Mouse (Mus musculus) liver, postnatal 0 days (tissue): ENCODE measurements around the gene Pepd. TPM values are rescaled to one million over a fixed set of nuclear protein-coding genes. Genes with fewer than 3 reads are reported as not detected.

Source experiments
- ATAC-seq: fragments of 200-750 bp; cut with Nextera tagmentation; 2 replicates; pipeline ENCODE4 v1.8.0; 2017; ENCODE audit warnings: mild to moderate bottlenecking, moderate library complexity
- DNase-seq: peaks from one replicate; pipeline ENCODE4 v3.0.0-alpha.2; 2016
- H3K27ac ChIP-seq: fragments of 300-500 bp; sonication (generic); 2 replicates; pipeline ENCODE4 v1.5.1; 2014; ENCODE audit warnings: antibody characterized with exemption, moderate library complexity, mild to moderate bottlenecking, low read depth
- H3K27me3 ChIP-seq: fragments of 300-500 bp; sonication (generic); 2 replicates; pipeline ENCODE4 v1.6.1; 2014; ENCODE audit warnings: low read length, control low read depth, mixed read lengths; ENCODE audit not compliant: insufficient read depth
- H3K36me3 ChIP-seq: fragments of 300-500 bp; sonication (generic); replicated peaks from 2 replicates; pipeline ENCODE4 v1.6.1; 2014; ENCODE audit warnings: mild to moderate bottlenecking, control low read depth, low read length, moderate library complexity, mixed read lengths; ENCODE audit not compliant: insufficient read depth
- H3K4me1 ChIP-seq: fragments of 300-500 bp; sonication (generic); 2 replicates; pipeline ENCODE4 v1.6.1; 2014; ENCODE audit warnings: antibody characterized with exemption, mild to moderate bottlenecking, control low read depth; ENCODE audit not compliant: insufficient read depth
- H3K4me2 ChIP-seq: fragments of 300-500 bp; sonication (generic); 2 replicates; pipeline ENCODE4 v1.6.1; 2014; ENCODE audit warnings: low read depth, mild to moderate bottlenecking, low read length, moderate library complexity, mixed read lengths
- H3K4me3 ChIP-seq: fragments of 300-500 bp; sonication (generic); 2 replicates; pipeline ENCODE4 v1.5.1; 2014; ENCODE audit warnings: low read depth, low read length
- H3K9ac ChIP-seq: fragments of 300-500 bp; sonication (generic); replicated peaks from 2 replicates; pipeline ENCODE4 v1.6.1; 2014; ENCODE audit warnings: mild to moderate bottlenecking, moderate library complexity
- H3K9me3 ChIP-seq: fragments of 300-500 bp; sonication (generic); 2 replicates; pipeline ENCODE4 v1.6.1; 2016; ENCODE audit warnings: mild to moderate bottlenecking, control low read depth, low read length, mixed read lengths
- CTCF ChIP-seq: sonication (generic); IDR thresholded peaks from 2 replicates; pipeline ENCODE4 v1.5.1; 2016; ENCODE audit warnings: antibody characterized with exemption, low read depth
- EP300 ChIP-seq: IDR thresholded peaks from 2 replicates; pipeline ENCODE4 v1.6.1; 2016; ENCODE audit warnings: antibody characterized with exemption, low read depth, mild to moderate bottlenecking
- WGBS: fragments of 180-500 bp; shearing (Covaris S2); extraction: QIAGEN DNeasy Blood & Tissue Kit; methylation state at CpG from one replicate; pipeline ENCODE4 v1.1.7; 2014; ENCODE audit not compliant: insufficient replicate concordance; 5-methylcytosine and 5-hydroxymethylcytosine counted together
- polyA plus RNA-seq: library from polyadenylated mRNA; unstranded; fragments of >200 nt; fragmentation: Nextera tagmentation; extraction: Ambion mirVana; gene quantifications from 2 replicates; pipeline ENCODE4 v1.2.1, GENCODE M21; 2015

The Pepd gene
- polyA plus RNA-seq, 1 experiment from 2014 or later = 30.2 TPM

DNA sequence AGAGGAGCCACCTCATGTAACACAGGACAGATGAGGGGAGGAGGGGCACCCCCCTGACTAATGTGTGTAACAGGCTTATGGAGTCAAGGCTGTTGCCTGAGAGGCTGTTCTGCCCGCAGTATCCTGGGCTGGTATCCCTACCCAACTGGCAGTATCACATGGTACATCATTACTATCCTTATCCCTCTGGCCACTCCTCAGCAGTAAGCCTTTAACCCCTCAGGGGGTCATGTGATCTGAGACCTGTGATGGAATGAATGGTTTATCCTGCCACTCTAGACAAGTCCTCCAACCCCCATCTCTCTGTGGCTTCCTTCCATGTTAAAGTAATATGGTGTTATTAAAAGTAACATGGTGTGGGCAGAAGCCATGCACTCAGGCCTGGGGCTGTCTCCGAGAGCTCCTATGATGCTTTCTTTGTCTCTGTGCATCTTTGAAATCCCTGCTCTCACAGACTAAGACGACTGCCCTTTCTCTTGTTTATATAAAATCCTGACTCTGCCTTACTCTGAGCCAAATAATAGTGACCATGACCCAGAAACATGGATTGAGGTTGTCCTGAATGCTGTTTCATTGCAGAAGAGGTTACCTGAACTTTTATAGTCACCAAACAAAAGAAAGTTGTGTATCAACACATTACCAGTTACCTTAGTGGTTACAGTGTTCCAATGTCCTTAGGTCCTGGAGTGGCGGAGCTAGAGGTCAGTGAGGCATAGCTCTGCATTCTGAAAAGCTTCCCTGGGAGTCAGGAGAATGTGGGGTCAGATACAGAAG is 71.7 kb downstream of the Pepd start:
- H3K36me3 ChIP-seq = no peaks in the 10 kb centered on the region
- no peak for DNase-seq
- no peak overlapping the region for H3K4me2 ChIP-seq
- H3K9ac ChIP-seq = no peak overlapping the region
- 75% methylated on average over 4 of the region's 4 CpGs for WGBS
- H3K9me3 ChIP-seq = no peaks in the 10 kb centered on the region
- H3K27me3 ChIP-seq = no peaks in the 10 kb centered on the region
- H3K27ac ChIP-seq = no peak overlapping the region
- peaks cover 12% of the 10 kb centered on the region for H3K4me1 ChIP-seq
- no peak overlapping the region for H3K4me3 ChIP-seq
- TF ChIP-seq EP300 = no peak
- TF ChIP-seq CTCF = no peak
- ATAC-seq = no peak

GRCm38 (mm10) chr7:34984526-34985133 is 72.5 kb downstream of the Pepd start:
- no peaks in the 10 kb centered on the region for H3K36me3 ChIP-seq
- H3K27me3 ChIP-seq = no peaks in the 10 kb centered on the region
- ATAC-seq (peak; percentile 23; the same call in 1 of the 2 replicates), DNase-seq (peak; percentile 23)
- no peak for TF ChIP-seq EP300
- no peak for TF ChIP-seq CTCF
- H3K4me3 ChIP-seq = no peak overlapping the region
- 0 out of 2 replicates have a peak overlapping the region, but pooled peaks have one; percentile 4 for H3K4me2 ChIP-seq
- peaks cover 12% of the 10 kb centered on the region for H3K4me1 ChIP-seq
- no peaks in the 10 kb centered on the region for H3K9me3 ChIP-seq
- peak overlapping the region; percentile 81; the same call in 1 of the 2 replicates for H3K27ac ChIP-seq
- no peak overlapping the region for H3K9ac ChIP-seq
- WGBS = 28% methylated on average over 11 of the region's 11 CpGs

DNA sequence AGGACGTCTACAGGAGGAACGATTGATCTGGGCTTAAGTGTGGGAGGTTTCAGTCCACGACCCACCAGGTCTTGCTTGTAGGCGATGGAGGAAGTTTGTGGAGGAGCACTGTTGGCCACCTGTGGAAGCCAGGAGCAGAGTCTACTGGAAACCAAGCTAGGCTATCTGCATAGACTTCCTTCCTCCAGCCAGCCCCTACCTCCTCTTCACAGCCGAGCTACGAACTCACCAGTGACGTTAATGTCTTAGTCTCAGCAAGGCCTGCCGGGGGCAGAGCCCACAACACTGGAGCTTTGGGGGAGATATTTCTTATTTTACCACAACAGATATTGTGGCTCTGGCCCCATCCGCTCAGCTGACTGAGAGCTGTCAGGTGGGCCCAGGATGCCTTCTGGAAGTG is 73.0 kb downstream of the Pepd start:
- no peaks in the 10 kb centered on the region for H3K27me3 ChIP-seq
- TF ChIP-seq EP300 = no peak
- no peak for TF ChIP-seq CTCF
- H3K4me3 ChIP-seq = no peak overlapping the region
- H3K4me2 ChIP-seq = peak overlapping the region; percentile 29; the same call in 1 of the 2 replicates
- DNase-seq = no peak
- ATAC-seq = peak; percentile 25
- peaks cover 12% of the 10 kb centered on the region for H3K4me1 ChIP-seq
- no peak overlapping the region for H3K9ac ChIP-seq
- H3K36me3 ChIP-seq = no peaks in the 10 kb centered on the region
- 35% methylated on average over 9 of the region's 9 CpGs for WGBS
- H3K9me3 ChIP-seq = no peaks in the 10 kb centered on the region
- peak overlapping the region; percentile 81 for H3K27ac ChIP-seq

DNA sequence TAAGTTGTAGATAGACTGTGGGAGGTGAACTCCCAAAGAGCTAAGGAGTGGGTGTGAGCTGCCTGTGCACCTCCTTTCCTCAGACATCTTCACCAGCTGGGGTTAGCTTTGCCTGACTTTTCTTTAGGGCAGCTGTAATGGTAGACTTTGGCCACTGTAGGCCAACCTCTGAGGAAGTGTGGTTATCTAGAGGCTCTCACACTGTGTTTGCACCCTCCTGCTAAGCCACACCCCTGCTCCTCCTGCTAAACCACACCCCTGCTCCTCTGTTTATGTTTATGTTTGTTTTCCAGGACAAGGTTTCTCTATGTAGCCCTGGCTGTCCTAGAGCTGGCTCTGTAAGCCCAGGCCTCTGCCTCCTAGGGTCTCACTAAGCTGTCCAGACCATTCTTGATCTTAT is 73.5 kb downstream of the Pepd start:
- DNase-seq = peak; percentile 46
- Histone ChIP-seq H3K4me2 (peak overlapping the region; percentile 29; the same call in 1 of the 2 replicates), H3K27me3 (no peaks in the 10 kb centered on the region), H3K36me3 (no peaks in the 10 kb centered on the region), H3K9me3 (no peaks in the 10 kb centered on the region), H3K27ac (peak overlapping the region; percentile 81), H3K4me1 (peaks cover 12% of the 10 kb centered on the region), H3K4me3 (no peak overlapping the region), H3K9ac (no peak overlapping the region; the same call in 1 of the 2 replicates)
- peak; percentile 95 for ATAC-seq
- TF ChIP-seq EP300 (no peak), CTCF (peak; percentile 8; the same call in 1 of the 2 replicates)

- peak overlapping the region; percentile 81; the same call in 1 of the 2 replicates for H3K27ac ChIP-seq
- no peak overlapping the region for H3K4me3 ChIP-seq
- no peak for TF ChIP-seq CTCF
- no peak for TF ChIP-seq EP300
- H3K4me2 ChIP-seq = no peak overlapping the region
- 79% methylated on average over 7 of the region's 7 CpGs for WGBS
- H3K36me3 ChIP-seq = no peaks in the 10 kb centered on the region
- H3K9ac ChIP-seq = no peak overlapping the region
- no peaks in the 10 kb centered on the region for H3K27me3 ChIP-seq
- H3K4me1 ChIP-seq = peaks cover 18% of the 10 kb centered on the region
- H3K9me3 ChIP-seq = no peaks in the 10 kb centered on the region
- ATAC-seq (no peak), DNase-seq (no peak)
These were observed 74.5 kb downstream of the Pepd start for GRCm38 (mm10) chr7:34986575-34987150.

DNA sequence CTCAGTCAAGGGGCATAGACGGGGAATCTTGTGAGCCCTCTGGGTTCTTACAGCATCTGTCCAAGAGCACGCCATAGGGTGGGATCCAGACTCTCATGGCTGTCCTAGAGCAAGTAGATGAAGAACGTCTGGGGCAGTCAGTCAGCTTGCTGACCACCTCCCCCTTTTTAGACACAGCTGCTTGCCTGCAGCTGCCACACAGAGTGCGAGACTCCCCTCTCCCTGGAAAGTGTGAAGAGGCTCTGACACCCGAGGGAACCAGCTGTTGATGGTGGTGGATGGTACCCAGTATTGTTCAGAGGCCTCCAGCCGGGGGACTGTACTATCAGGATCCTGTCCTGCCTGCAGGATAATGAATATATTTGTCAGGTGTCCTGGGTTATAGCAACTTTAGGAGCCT is 75.1 kb downstream of the Pepd start:
- H3K27ac ChIP-seq = no peak overlapping the region
- TF ChIP-seq EP300 = no peak
- TF ChIP-seq CTCF = no peak
- H3K4me3 ChIP-seq = no peak overlapping the region
- H3K9ac ChIP-seq = no peak overlapping the region
- H3K4me1 ChIP-seq = peaks cover 21% of the 10 kb centered on the region
- H3K27me3 ChIP-seq = no peaks in the 10 kb centered on the region
- no peak for ATAC-seq
- DNase-seq = no peak
- 71% methylated on average over 6 of the region's 6 CpGs for WGBS
- no peaks in the 10 kb centered on the region for H3K9me3 ChIP-seq
- H3K4me2 ChIP-seq = no peak overlapping the region
- no peaks in the 10 kb centered on the region for H3K36me3 ChIP-seq
